Mouse (Mus musculus) right cerebral cortex, postnatal 4 days (tissue): ENCODE results near the gene Nedd1.

Experiments
- DNase-seq: peaks from one replicate; pipeline ENCODE4 v3.0.0-alpha.2; 2022

Gene Nedd1

DNA sequence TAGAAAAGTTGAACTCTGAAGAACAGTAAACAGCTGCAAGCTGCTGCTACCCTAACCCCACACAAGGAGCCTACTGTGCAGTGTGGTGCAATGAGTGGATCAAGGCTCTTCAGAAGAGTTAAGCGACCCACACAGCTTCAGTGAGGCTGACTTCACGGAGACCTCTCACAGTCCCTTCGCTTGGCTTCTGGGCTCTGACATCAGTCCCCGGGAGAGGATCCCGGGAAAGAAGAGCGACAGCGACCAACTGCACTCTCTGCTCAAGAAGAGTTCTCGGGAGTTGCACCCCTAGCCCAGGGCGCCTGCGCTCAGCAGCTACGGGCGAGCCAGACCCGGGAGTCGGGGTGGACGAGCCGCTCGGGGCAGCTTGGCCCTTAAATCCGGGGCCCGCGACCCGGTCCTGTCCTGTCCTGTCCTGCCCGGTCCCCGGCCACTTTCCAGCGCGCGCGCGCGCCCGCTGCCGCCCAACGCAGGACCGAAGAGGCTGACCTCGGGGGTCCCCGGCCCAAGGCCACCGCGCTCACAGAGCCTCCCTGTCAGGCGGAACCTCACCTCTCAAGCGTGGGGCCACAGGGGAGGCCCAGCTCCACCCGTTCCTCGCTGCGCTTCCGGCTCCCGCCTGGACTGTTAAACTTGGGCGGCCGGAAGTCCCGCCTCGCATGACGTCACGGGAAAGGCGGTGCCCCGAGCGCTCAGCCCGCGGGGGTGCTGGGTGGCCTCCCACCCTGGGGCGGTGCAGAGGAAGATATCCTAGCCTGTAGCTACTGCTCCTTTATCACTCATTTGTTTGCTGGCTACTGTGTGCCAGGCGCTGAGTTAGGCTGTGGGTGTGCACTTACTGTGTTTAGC is at the start of gene Nedd1:
Gene Nedd1 (minus strand): TSS at position 650 of the 849 bp plus-strand sequence.
- peak; percentile 87 for DNase-seq

DNA sequence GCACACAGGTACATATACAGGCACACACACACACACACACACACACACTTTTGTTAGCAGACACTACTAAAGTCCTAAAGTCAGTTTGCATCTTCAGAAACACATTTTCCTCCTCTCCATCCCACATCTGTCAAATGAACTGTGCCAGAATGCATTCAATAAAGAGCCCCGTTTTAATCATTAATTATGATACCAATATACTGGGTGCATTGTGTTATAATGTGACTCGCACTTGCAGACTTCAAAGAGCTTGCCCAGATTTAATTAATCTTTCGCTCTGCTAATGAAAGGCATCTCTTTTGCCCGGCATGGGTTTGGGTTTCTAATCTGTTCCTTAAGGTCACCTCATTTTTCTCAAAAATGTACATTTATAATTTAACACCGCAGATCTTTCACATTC is 32.1 kb upstream of the Nedd1 start:
- DNase-seq = no peak

DNA sequence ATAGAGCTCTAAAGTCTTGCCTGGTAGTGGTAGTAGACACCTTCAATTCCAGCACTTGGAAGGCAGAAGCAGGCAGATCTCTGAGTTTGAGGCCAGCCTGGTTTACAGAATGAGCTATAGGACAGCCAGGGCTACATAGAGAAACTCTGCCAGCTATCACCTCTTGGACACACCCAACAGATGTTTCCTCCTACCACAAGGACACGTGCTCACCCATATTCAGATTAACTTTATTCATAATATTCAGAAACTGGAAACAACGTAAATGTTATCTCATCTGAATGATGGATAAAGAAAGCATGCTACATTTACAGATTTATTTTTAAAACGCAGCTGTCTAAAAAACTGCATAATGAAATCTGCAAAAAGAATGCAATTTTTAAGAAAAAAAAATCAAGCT is 8.1 kb upstream of the Nedd1 start:
- DNase-seq = no peak

DNA sequence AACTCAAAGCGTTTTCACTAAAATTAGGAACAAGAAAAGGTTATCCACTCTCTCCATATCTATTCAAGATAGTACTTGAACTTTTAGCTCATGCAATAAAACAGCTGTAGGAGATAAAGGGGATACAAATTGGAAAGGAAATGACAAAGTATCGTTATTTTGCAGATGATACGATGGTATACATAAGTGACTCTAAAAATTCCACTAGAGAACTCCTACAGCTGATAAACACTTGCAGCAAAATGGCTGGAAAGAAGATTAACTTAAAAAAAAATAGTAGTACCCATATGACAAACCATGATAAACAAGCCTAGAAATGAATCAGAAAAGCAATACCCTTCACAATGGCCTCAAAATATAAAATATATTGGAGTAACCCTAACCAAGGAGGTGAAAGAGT is 6.5 kb upstream of the Nedd1 start:
- no peak for DNase-seq

DNA sequence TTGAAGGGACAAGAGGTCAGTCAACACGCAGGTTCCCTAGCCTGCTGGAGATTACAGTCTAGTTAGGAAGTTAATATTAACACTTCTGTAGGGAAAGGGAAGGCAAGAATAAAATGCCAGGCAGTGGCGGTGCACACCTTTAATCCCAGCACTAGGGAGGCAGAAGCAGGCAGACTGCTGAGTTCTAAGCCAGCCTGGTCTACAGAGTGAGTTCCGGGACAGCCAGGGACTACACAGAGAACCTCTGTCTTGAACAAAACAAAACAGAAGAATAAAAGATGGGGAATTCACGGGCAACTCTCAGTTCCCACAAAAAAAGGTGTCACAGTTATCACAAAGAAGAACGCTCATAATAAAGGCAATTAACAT is 384 bp upstream of the Nedd1 start:
- DNase-seq = no peak

DNA sequence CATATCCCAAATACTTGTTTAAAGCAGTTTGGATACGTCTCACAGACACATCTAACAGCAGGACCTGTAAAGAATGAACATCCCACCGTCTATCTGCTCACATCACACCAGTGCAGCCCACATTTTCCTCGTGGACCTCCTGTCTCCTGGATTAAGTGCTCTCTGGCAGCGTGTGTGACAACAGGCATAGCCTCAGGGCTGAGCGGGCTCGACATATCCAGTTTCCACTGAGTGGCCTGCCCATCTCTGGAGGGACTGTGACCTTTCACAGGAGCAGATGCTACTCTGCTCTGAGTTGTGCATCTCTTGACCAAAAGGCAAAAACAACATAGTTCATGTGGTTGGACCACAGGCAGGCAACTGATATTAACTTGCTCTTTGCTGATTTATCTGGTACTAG is 23.2 kb downstream of the Nedd1 start:
- DNase-seq = no peak

DNA sequence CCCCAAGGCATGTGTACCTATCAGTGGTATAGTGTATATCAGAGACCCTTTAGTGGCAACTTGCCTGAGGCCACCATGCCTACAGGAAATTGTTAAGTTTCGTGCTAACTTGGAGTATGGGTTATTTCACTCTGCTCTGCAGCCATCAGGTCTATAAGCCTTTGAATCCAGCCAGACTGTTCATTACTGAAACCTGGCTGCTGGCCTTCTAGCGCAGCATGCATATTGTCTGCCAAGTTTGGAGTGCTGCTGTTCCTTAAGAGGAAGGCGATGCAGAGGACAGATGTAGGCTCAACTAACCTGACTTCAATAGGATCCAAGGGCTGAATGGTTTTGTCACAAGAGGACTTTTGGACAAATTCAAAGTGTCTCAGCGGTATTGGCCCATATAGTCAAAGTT is 47.2 kb downstream of the Nedd1 start:
- DNase-seq = no peak

DNA sequence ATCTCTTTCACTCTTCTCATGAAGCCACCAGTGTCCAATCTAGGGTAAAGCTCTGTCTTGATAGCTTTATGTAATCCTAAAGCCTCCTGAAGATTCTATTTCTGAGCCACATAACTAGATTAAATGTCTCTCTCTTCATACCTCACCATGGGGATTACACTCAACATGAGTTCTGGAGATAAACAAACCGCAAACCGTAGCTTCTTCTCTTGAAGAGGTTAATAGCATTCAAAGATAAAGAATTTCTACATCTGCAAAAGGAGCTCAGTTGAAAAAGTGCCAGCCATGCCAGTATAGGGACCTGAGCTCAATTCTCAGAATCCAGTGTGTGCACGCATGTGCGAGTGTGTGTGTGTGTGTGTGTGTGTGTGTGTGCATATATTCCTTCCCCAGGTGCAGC is 50.3 kb downstream of the Nedd1 start:
- DNase-seq = no peak

DNA sequence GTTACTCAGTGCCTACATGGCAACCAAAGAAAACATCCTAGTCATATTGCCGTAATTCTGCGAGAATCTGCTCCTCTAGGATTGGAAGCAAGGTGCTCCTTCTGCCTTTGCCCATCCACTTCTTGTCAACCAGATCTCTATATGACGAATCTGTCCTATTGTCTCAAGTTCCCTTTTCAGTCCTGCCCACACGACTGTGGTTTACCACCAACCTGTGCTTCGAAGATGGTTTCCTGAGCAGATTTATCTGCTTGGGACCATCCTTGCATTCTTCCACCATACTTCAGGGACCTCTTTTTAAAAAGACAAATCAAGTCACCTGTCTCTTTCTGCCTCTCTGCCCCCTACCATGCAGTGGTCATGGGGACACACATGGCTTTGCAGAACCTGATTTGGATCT is 56.9 kb downstream of the Nedd1 start:
- no peak for DNase-seq

DNA sequence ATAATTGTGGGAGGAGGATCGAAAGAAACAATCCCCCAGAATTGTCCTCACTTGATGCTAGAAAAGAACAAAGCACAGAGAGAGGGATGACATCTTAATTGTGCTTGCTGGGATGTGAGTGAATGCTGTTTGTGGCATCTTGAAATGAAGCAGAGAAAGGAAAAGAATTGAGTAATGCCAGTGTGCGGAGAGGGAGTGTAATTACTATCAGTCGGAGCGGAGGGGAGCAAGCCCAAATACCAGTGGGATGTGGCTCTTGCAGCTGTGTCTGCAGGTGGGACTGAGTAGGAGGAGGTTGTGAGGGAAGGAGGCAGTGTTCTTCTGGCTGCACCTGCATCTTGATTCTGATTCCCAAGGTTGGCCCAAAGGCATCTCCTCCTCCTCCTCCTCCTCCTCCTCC is 69.0 kb downstream of the Nedd1 start:
- no peak for DNase-seq

DNA sequence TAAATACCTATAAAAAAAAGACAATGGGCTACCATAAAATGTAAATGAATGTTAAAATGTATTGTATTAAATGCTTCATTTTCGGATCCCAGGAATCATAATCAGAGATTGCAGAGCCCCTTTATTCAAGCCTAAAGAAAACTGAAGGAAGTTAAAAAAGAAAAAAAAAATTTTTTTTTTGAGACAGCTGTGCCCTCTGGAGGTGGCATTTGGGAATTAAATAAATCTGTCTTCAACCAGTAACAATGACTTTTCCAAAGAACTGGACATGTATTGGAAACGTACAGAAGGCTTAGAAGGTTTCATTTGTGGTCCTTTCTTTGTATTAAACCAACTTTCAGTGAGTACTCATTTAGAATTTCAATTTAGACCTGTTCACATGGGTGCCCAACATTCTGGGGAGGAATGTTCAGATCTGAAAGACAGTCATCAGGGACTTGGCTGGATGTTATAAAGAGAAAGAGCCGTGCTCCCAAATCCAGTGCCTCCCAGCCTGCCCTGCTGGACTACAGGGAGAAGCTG is 69.8 kb downstream of the Nedd1 start:
- no peak for DNase-seq

DNA sequence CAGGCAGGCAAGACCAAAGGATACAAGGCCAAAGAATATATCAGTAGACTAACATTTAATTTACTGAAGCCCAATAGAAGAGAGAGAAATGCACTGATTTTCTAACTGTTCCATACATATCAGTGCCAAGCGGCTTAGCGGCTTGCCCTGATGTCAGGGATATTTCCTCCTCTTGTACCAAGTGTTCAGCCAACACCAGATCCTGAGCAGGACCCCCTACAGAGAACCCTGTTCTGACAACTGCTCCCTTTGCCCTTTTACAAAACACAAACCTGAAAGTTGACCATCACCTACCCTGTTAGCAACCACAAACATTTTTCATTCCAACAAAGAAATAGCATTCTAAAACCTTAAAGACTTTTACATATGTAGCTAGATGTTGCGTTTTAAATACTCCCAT is 71.0 kb downstream of the Nedd1 start:
- DNase-seq = no peak

DNA sequence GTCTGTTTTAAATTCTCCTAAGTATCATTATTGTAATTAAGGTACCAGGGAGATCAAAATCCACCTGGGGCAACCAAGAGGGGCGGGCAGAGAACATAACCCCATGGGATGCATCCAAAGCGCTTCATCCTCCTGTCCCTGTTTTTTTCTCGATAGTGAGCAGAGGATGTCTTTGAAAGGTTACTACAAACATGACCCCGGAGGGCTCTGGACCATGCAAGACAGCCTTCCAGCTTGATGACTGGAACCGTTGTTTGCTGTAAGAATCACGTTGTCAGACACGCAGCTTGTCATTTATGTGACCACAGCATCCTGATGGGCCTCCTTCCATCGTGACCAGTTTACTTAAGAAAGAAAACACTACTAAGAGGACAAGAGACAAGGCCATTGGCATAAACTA is 73.1 kb downstream of the Nedd1 start:
- DNase-seq = no peak

DNA sequence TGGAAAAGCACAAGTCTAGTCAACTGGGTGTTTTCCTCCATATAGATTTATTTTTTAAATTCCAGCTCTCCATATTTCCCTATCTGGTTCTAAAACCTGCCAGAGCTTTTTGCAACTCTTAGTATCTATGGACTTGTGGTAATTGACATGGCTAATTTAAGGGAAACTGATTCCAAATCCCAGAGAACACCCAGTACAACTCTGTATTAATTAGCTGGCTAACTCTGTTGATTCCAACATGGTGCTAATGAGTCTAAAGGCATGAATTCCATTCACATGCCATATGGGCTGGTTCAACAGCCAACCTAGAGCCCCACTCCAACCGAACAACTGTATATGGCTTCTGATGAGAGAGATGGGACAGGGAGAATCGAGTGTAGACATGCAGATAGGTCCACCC is 74.5 kb downstream of the Nedd1 start:
- DNase-seq = no peak

DNA sequence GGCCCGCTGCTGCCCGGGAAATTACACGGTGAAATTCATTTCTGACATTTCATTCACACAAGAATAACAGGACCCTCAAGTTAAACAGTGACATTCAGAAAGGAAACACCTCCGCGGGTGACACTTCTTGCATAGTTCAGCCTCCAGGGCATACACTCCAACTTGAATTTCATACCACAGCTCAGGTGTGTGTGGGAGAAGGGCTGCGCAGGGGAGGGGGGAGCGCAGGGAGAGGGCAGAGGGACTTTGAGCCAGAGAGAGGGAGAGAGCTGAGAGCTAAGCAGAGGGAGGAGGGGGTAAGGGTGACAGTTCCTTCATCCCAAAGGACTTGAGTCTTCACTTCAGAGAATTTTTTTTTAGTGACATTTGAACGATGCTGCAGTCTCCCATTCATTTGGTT is 78.2 kb downstream of the Nedd1 start:
- DNase-seq = no peak

DNA sequence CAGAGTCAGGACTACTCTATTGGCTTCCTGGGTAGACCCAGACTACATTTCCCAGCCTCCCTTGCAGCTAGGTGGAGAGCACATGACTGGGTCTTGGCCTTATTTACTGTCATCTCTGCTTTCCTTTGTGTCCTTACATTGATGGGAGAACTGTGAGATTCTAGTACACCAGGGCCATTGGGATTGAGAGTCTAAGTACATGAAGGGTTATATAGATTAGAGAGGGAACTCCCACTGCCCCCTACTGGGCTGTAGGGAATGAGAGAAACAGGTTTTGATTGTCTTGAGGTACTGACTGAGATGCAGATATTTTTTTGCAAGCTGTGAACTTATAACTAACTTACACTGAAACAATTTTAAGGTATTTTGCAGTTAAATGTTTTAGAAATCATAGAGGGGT is 81.2 kb downstream of the Nedd1 start:
- DNase-seq = no peak
